Mouse (Mus musculus) cerebellum, postnatal 4 days (tissue): ENCODE data around the gene Med25.
A peak's percentile ranks its signal among the peaks of the same experiment; 100 is the strongest.

Source experiments
- DNase-seq, 2 experiments: peaks; one replicate each; pipeline ENCODE4 v3.0.0; 2022; ENCODE audit warnings: low spot score in 2 of 2, mixed read lengths in 1 of 2

The Med25 gene

DNA sequence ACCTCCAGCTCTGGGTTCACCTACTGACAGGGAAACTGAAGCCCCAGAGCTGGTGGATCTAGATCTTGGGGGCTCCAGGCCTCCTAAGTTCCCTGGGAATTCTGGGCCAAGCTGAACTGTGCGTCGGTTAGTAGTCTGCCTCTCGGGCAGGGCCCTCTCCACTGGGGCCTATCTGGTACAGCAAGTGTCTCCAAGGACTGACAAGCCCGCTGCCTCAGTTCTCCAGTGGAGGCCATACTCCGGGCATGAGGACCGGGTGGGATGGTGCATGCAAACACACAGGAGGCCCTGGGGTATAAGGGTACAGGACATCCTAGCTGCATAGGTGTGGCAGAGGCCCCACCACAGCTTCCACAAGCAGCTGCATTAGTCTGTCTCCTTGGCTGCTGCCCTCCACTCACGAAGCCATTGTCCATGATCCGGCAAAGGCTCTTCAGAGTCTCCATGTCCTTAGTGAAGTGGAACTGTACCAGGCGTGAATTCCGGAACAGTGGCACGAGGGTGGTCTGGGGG, 28.5 kb downstream of the Med25 start:
- no peak for DNase-seq

GRCm38 (mm10) chr7:44863210-44863609, 29.3 kb downstream of the Med25 start:
- DNase-seq = no peak

DNA sequence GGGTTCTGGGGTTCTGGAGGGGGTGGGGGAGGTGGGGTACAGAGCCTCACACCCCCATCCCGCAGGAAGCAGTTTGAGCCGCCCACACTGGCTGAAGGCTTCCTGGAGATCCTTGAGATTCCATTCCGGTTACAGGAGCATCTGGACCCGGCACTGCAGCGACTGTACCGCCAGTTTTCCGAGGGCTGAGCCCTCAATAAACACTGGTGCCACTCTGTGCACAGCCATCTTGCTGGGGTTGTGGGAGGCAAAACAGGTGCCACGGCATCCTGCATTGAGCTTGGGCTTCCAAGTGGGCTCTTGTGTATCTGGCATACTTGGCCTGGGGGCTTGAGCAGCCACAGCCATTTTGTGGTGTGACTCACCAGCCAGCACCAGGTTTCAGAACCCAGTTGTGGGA, 30.1 kb downstream of the Med25 start:
- DNase-seq = no peak

- no peak for DNase-seq
Measured at GRCm38 (mm10) chr7:44861429-44861816, 31.1 kb downstream of the Med25 start.

GRCm38 (mm10) chr7:44860576-44861428, 31.7 kb downstream of the Med25 start:
- DNase-seq = peak; percentile 57 to 82

DNA sequence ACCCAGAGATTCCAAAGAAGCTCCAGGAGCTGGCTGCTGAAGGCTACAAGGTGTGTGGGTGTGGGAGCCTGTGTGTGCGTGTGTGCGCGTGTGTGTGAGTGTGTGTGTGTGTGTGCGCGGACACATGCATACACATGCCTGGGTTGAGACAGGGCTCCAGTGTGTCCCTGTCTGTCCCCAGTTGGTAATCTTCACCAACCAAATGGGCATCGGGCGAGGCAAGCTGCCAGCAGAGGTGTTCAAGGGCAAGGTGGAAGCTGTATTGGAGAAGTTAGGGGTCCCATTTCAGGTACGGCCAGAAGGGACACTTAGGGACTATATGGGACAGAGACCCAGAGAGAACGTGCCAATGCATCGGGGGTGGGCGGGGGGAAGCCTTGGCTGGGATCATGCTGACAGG, 32.6 kb downstream of the Med25 start:
- DNase-seq = no peak

- DNase-seq = no peak
Measured at GRCm38 (mm10) chr7:44857905-44858304, 34.6 kb downstream of the Med25 start.

- DNase-seq = peak; percentile 67 to 83
Measured at GRCm38 (mm10) chr7:44857042-44857552, 35.4 kb downstream of the Med25 start, which contains the start of gene Pnkp. Pnkp (plus strand) TSS chr7:44857139.

DNA sequence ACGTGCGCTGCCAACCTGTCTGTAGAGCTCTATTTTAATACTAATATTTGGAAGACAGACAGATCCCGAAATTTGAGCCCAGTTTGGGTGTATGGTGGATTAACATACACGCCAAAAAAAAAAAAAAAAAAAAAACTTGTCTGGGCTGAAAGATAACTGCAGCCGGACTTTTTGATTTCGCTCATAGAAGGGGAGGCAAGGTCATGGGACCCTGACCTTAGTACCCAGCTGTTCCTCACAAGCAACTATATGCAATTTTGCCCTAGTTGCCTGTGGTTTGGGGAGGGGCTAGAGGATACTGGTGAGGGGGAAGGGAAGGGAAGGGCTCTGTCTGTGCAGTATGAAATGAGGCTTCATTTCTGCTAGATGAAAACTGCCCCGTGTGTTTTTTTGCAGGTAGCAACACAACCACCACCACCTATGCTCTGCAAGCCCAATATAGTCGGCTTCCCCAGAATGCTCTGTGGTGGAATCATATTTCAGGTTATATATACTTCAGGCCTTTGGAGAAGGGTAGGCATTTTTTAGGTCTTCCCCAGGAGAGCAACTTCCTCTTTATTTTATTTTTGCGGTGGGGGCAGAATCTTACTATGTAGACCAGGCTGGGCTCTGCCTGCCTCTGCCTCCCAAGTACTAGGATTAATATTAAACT, 36.1 kb downstream of the Med25 start:
- DNase-seq = no peak

DNA sequence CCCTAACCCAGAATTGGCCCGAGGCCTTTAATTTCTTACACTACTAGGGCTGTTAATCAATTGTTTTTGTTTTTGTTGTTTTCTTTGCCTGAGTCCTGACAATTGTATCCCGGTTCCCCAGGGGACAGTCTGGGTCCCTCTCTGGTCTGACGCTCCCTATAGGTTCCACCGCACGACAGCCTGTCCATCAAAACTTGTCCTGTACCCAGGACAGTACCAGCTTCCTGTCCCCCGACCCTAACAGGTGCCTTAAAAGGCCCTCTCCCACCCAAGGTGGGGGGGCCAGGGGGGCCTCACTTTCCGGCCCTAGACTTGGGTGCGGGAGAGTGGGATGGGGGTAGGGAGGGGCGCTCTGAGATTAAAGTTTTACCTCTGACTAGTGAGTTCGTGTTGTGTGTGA, 37.5 kb downstream of the Med25 start:
- DNase-seq = no peak

- DNase-seq = peak; percentile 51 to 75
Measured at GRCm38 (mm10) chr7:44854356-44855031, 38.0 kb downstream of the Med25 start.

DNA sequence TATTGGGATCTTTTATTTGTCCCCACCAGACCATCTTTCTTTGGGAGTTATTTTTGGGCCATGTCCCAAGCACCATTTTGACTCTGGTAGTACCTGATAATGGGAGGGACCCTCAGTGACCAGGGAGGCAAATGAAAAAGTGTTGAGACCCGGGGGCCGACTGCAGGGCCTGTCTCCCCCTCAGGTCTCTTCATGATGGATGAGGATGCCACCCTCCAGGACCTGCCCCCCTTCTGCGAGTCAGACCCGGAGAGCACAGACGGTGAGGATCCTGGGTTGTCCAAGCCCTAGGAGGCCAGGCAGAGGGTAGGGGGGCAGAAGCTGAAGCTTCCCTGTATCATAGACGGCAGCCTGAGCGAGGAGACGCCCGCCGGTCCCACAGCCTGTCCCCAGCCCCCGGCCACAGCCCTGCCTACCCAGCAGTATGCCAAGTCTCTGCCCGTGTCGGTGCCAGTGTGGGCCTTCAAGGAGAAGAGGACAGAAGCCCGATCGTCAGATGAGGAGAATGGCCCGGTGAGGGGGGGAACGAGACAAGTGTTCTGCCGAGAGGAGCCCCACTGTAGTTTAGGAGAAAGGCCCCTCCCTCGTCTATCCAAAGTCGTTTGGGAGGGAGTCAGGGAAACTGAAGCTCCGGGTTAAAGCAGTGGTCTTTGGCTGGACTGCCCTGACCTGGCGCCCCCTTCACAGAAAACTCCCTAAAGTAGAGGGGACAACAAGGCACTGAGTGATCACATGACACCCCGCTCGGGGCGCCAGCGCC, 38.7 kb downstream of the Med25 start:
- no peak for DNase-seq

GRCm38 (mm10) chr7:44853065-44853464, 39.4 kb downstream of the Med25 start:
- no peak for DNase-seq

GRCm38 (mm10) chr7:44852259-44853027, 40.1 kb downstream of the Med25 start:
- DNase-seq = no peak

DNA sequence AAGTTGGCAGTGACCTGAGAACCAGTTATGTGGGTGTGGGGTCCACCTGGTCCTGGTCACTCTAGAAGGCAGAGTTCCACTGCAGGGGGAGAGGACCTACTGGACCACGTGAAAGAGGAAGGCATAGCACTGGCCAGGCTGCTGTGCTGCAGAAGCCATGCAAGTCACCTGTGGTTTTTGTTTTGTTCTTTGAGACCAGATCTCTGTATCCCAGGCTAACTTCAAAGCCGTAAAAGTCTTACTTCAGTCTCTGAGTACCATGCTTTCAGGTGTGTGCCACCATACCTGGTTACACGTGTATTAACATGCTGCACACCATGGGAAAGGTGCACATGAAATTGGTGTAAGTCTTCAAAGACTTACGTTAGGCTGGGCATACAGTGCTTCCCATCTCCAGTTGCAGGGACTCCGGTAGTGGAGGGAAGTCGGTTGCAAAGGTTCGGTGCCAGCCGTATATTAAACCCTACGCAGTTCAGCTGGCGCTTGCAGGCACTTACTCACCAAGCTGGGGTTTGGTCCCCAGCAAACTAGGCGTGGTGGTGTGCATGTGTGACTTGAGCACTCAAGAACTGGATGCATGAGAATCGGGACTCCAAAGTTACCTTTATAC, 40.8 kb downstream of the Med25 start:
- DNase-seq = no peak

DNA sequence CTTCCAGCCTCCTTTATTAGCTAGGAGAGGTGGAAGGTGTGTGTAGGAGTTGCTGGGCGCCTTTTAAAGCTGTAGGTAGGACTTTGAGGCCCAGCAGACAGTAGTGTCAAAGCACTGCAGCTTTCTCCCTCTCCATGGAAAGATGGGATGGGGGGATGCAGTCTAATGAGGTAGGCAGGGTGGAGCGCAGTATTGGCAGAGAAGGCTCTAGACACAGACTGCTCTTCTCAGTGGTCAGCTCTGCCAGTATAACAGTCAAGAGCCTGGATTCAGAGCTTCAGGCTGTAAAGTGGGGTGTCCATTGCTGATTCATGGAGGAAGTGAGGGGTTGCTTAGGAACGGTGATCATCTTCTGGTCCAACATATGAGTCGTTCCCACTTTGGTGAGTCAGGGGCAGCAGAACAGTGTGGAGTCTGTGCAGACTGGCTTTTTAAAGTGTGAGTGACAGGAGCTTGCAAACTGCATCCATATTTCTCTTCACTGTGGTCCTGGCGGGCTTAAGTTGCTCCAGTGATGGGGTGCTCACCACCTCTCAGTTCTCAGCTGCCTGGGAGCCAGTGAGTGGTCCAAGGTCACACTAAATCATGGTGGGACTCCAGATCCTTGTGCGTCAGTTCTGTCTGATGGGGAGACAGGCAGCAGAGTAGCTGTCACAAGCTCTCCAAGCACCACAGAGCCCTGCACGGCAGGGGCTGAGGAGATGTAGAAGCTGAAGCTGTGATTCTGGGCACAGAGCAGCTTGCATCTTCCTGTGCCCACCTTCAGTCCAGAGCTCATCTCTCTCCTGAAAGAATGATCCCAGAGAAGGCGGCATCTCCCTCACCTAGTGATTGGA, 41.5 kb downstream of the Med25 start:
- no peak for DNase-seq

- peak; percentile 60 to 79 for DNase-seq
Measured at GRCm38 (mm10) chr7:44850146-44850545, 42.4 kb downstream of the Med25 start.

DNA sequence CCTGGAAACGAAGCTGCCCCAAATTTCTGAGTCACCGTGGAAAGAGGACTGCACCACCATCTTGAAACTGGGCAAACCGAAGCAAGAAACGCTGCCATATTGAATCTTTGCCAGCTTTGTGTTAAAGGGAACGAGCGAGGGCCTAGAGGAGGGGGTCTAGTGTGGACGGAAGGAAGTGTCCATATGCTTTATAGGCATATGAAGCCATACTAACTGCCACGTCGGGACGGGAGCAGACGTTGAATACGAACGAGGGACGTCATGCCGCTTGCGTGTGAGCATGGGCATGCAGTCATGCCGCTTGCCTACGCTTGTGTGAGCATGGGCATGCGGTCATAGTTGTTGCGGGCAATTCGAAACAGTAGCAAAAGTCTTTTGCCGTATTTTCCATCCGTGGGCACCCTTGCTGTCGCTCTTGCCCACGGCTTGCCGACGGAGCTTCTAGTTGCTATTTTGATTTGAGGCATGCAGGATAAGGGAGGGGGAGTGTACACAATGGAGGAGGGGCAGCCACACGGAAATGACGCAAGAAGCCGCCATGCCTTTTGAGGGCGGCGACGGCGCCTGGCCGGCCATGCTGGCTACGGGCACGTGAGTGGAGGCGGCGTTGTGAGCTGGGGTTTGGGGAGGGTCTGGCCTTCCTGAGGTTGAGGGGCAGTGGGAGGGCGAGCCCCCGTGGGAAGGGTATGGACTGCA, 42.9 kb downstream of the Med25 start:
- peak; percentile 69 to 83 for DNase-seq
